Mouse (Mus musculus) CH12.LX (cell line): ENCODE measurements around the gene Krtap19-4.

Experiments
- CHD1 ChIP-seq: IDR thresholded peaks from 2 replicates; pipeline ENCODE4 v1.6.1; 2012; ENCODE audit warnings: low read depth, low read length, improper control_type of control experiment, inconsistent platforms
- CTCF ChIP-seq, 2 experiments: IDR thresholded peaks in 1 of 2; conservative IDR thresholded peaks in 1 of 2; 2 replicates each; pipeline ENCODE4 v1.5.1; 2011 to 2012; ENCODE audit warnings: low read depth in 2 of 2, low read length in 2 of 2, improper control_type of control experiment in 1 of 2, inconsistent platforms in 1 of 2, mild to moderate bottlenecking in 1 of 2, moderate library complexity in 1 of 2
- E2F4 ChIP-seq: IDR thresholded peaks from 2 replicates; pipeline ENCODE4 v1.6.1; 2011; ENCODE audit warnings: low read depth, low read length, improper control_type of control experiment; ENCODE audit not compliant: insufficient replicate concordance
- GABPA ChIP-seq: IDR thresholded peaks from 2 replicates; pipeline ENCODE4 v1.6.1; 2012; ENCODE audit warnings: low read depth, low read length, improper control_type of control experiment, inconsistent platforms; ENCODE audit not compliant: insufficient replicate concordance
- MAFK ChIP-seq: IDR thresholded peaks from 2 replicates; pipeline ENCODE4 v1.6.1; 2011; ENCODE audit warnings: low read length, improper control_type of control experiment; ENCODE audit not compliant: insufficient replicate concordance
- MAZ ChIP-seq: IDR thresholded peaks from 2 replicates; pipeline ENCODE4 v1.6.1; 2012; ENCODE audit warnings: low read depth, mild to moderate bottlenecking, inconsistent platforms, low read length, improper control_type of control experiment, moderate library complexity
- MXI1 ChIP-seq: IDR thresholded peaks from 2 replicates; pipeline ENCODE4 v1.6.1; 2011; ENCODE audit warnings: mild to moderate bottlenecking, low read depth, low read length, improper control_type of control experiment
- NELFE ChIP-seq: IDR thresholded peaks from 2 replicates; pipeline ENCODE4 v1.6.1; 2011; ENCODE audit warnings: low read depth, low read length, improper control_type of control experiment
- PAX5 ChIP-seq: IDR thresholded peaks from 2 replicates; pipeline ENCODE4 v1.6.1; 2012; ENCODE audit warnings: low read length, inconsistent platforms, mixed read lengths
- RCOR1 ChIP-seq: conservative IDR thresholded peaks from 2 replicates; pipeline ENCODE4 v1.6.1; 2012; ENCODE audit warnings: low read depth, mild to moderate bottlenecking, inconsistent platforms, low read length, improper control_type of control experiment
- TCF12 ChIP-seq: IDR thresholded peaks from 2 replicates; pipeline ENCODE4 v1.6.1; 2014; ENCODE audit warnings: low read depth, mild to moderate bottlenecking, inconsistent platforms, low read length, improper control_type of control experiment

GRCm38 (mm10) chr16:88851450-88851849 lies 33.4 kb downstream of the Krtap19-4 start:
- TF ChIP-seq PAX5 (no peak), CHD1 (no peak), MXI1 (no peak), RCOR1 (no peak), CTCF (conservative IDR thresholded peaks at IDR 0.05 in 1 of 2, IDR thresholded peaks at IDR 0.05 in 1 of 2; ENCODE audit: low read depth in 2 of 2, low read length in 2 of 2) (peak; percentile 24 to 49; a peak in 2 of 4 replicates), GABPA (no peak), TCF12 (no peak), NELFE (no peak), MAFK (no peak), E2F4 (no peak), MAZ (no peak)
